Comparison of ENCODE assay signal across 22 mouse cellular contexts in genomic region chr14:28714598-28714997, GRCm38 (mm10).
"Had no signal": no experiment of that assay in that cellular context is flagged by ENCODE, and none has a peak within 500 bp of the region (broad histone marks: within the 10 kb centered on the region; RNA-seq: fewer than 3 reads in every experiment).

No protein-coding gene starts in this region.

- H3K27me3 ChIP-seq: kidney, embryonic 15.5 days; liver, embryonic 12.5 days; liver, embryonic 15.5 days; lung, embryonic 15.5 days; megakaryocyte, embryonic 14.5 days; midbrain, embryonic 13.5 days; neural tube, embryonic 12.5 days had no signal

- H3K36me3 ChIP-seq: kidney, embryonic 15.5 days; liver, embryonic 12.5 days; liver, embryonic 15.5 days; lung, embryonic 15.5 days; midbrain, embryonic 10.5 days; midbrain, embryonic 13.5 days; neural tube, embryonic 12.5 days had no signal

- H3K9me3 ChIP-seq: kidney, embryonic 15.5 days; liver, embryonic 12.5 days; liver, embryonic 15.5 days; lung, embryonic 15.5 days; midbrain, embryonic 10.5 days; midbrain, embryonic 13.5 days; neural tube, embryonic 12.5 days had no signal

- H3K4me2 ChIP-seq: kidney, embryonic 15.5 days; liver, embryonic 12.5 days; liver, embryonic 15.5 days; lung, embryonic 15.5 days; midbrain, embryonic 13.5 days; neural tube, embryonic 12.5 days had no signal

- H3K4me1 ChIP-seq: liver, embryonic 12.5 days; liver, embryonic 15.5 days; megakaryocyte, embryonic 14.5 days; midbrain, embryonic 10.5 days; midbrain, embryonic 13.5 days; neural tube, embryonic 12.5 days had no signal

- H3K9ac ChIP-seq: kidney, embryonic 15.5 days; liver, embryonic 12.5 days; liver, embryonic 15.5 days; lung, embryonic 15.5 days; midbrain, embryonic 13.5 days; neural tube, embryonic 12.5 days had no signal

- DNase-seq: kidney, adult 2 months; kidney, postnatal 25 days; layer of hippocampus, adult 9-11 months; liver; lung, adult 18-20 months; lung, postnatal 10 days; lung, postnatal 36 days; retina, postnatal 1 day; right cerebral cortex, postnatal 25 days; spleen, adult 18-20 months; thymus, adult 18-20 months; thymus, postnatal 36 days had no signal

- ATAC-seq: intestine, embryonic 16.5 days; liver, embryonic 12.5 days; midbrain, embryonic 13.5 days had no signal

- H3K4me3 ChIP-seq: kidney, embryonic 15.5 days; layer of hippocampus, adult 2 months; liver, embryonic 12.5 days; liver, embryonic 15.5 days; lung, embryonic 15.5 days; midbrain, embryonic 10.5 days; midbrain, embryonic 13.5 days; neural tube, embryonic 12.5 days had no signal

- H3K27ac ChIP-seq: kidney, embryonic 15.5 days; layer of hippocampus, adult 2 months; liver, embryonic 12.5 days; liver, embryonic 15.5 days; lung, embryonic 15.5 days; midbrain, embryonic 10.5 days; midbrain, embryonic 13.5 days; neural tube, embryonic 12.5 days had no signal
